Mouse (Mus musculus): ENCODE measurements around the gene Mcm10. TPM values are rescaled to one million over a fixed set of nuclear protein-coding genes. Genes with fewer than 3 reads are reported as not detected.
A peak's percentile ranks its signal among the peaks of the same experiment; 100 is the strongest.

The Mcm10 gene
- total RNA-seq, 2 experiments from 2014 or later = 1.7 to 3.6 TPM

GRCm38 (mm10) chr2:5033546-5034420 is 21.2 kb upstream of the Mcm10 start:
- no peak for DNase-seq (ENCODE audit: low spot score in 2 of 2)

GRCm38 (mm10) chr2:5032665-5033064 is 20.1 kb upstream of the Mcm10 start:
- no peak for DNase-seq (ENCODE audit: low spot score in 2 of 2)

GRCm38 (mm10) chr2:5031215-5031614 is 18.6 kb upstream of the Mcm10 start:
- no peak for DNase-seq (ENCODE audit: low spot score in 2 of 2)

GRCm38 (mm10) chr2:5029808-5030207 is 17.2 kb upstream of the Mcm10 start:
- DNase-seq (ENCODE audit: low spot score in 2 of 2) = no peak

GRCm38 (mm10) chr2:5028047-5028446 is 15.5 kb upstream of the Mcm10 start:
- no peak for DNase-seq (ENCODE audit: low spot score in 2 of 2)

GRCm38 (mm10) chr2:5027057-5027456 is 14.5 kb upstream of the Mcm10 start:
- DNase-seq (ENCODE audit: low spot score in 2 of 2) = no peak

GRCm38 (mm10) chr2:5025162-5025733 is 12.7 kb upstream of the Mcm10 start:
- DNase-seq (ENCODE audit: low spot score in 2 of 2) = no peak

- DNase-seq (ENCODE audit: low spot score in 2 of 2) = no peak
These were observed 11.3 kb upstream of the Mcm10 start for GRCm38 (mm10) chr2:5023699-5024399.

- DNase-seq (ENCODE audit: low spot score in 2 of 2) = no peak
These were observed 10.7 kb upstream of the Mcm10 start for GRCm38 (mm10) chr2:5023275-5023674.

- no peak for DNase-seq (ENCODE audit: low spot score in 2 of 2)
These were observed 7.1 kb upstream of the Mcm10 start for GRCm38 (mm10) chr2:5019708-5020107.

- DNase-seq (ENCODE audit: low spot score in 2 of 2) = no peak
These were observed 4.3 kb upstream of the Mcm10 start for GRCm38 (mm10) chr2:5016922-5017321.

GRCm38 (mm10) chr2:5015527-5015926 is 2.9 kb upstream of the Mcm10 start:
- no peak for DNase-seq (ENCODE audit: low spot score in 2 of 2)

GRCm38 (mm10) chr2:5014616-5015015 is 2.0 kb upstream of the Mcm10 start:
- no peak for DNase-seq (ENCODE audit: low spot score in 2 of 2)

GRCm38 (mm10) chr2:5011898-5012490 is 597 bp downstream of the Mcm10 start:
- no peak for DNase-seq (ENCODE audit: low spot score in 2 of 2)

GRCm38 (mm10) chr2:5007107-5007506 is 5.5 kb downstream of the Mcm10 start:
- DNase-seq (ENCODE audit: low spot score in 2 of 2) = no peak

GRCm38 (mm10) chr2:5001266-5001665 is 11.3 kb downstream of the Mcm10 start:
- DNase-seq (ENCODE audit: low spot score in 2 of 2) = no peak

- DNase-seq (ENCODE audit: low spot score in 2 of 2) = no peak
These were observed 13.7 kb downstream of the Mcm10 start for GRCm38 (mm10) chr2:4998905-4999304.

- DNase-seq (ENCODE audit: low spot score in 2 of 2) = no peak
These were observed 16.2 kb downstream of the Mcm10 start for GRCm38 (mm10) chr2:4996421-4996824.

GRCm38 (mm10) chr2:4995646-4996045 is 16.9 kb downstream of the Mcm10 start:
- no peak for DNase-seq (ENCODE audit: low spot score in 2 of 2)

- DNase-seq (ENCODE audit: low spot score in 2 of 2) = no peak
These were observed 18.2 kb downstream of the Mcm10 start for GRCm38 (mm10) chr2:4994436-4994835.

- peak; percentile 25 to 52 for DNase-seq (ENCODE audit: low spot score in 2 of 2)
These were observed 19.0 kb downstream of the Mcm10 start for GRCm38 (mm10) chr2:4993584-4993983.

All from layer of hippocampus, postnatal 14 days (tissue).